Comparison of ENCODE assay signal across 26 mouse cellular contexts in genomic region chr1:137053134-137053533, GRCm38 (mm10).
"Had no signal": no experiment of that assay in that cellular context is flagged by ENCODE, and none has a peak within 500 bp of the region (broad histone marks: within the 10 kb centered on the region; RNA-seq: fewer than 3 reads in every experiment).

No protein-coding gene starts in this region.

- H3K27ac ChIP-seq: forebrain, embryonic 15.5 days; heart, adult 2 months; heart, embryonic 10.5 days; hindbrain, embryonic 10.5 days; hindbrain, embryonic 12.5 days; hindbrain, embryonic 14.5 days; kidney, embryonic 15.5 days; kidney, postnatal 0 days; layer of hippocampus, adult 2 months; left cerebral cortex, adult 2 months; limb, embryonic 10.5 days; limb, embryonic 12.5 days; liver, embryonic 12.5 days had no signal

- ATAC-seq: forebrain, embryonic 15.5 days; forebrain, postnatal 0 days; hindbrain, embryonic 16.5 days; inflammation-experienced regulatory T-cells, adult 6 months; liver, embryonic 12.5 days had no signal

- H3K36me3 ChIP-seq: forebrain, embryonic 15.5 days; heart, embryonic 10.5 days; heart, embryonic 12.5 days; hindbrain, embryonic 10.5 days; hindbrain, embryonic 12.5 days; kidney, embryonic 15.5 days; limb, embryonic 10.5 days; limb, embryonic 12.5 days; liver, embryonic 12.5 days had no signal

- H3K4me2 ChIP-seq: forebrain, embryonic 15.5 days; heart, embryonic 12.5 days; hindbrain, embryonic 12.5 days; hindbrain, embryonic 14.5 days; kidney, embryonic 15.5 days; limb, embryonic 12.5 days; liver, embryonic 12.5 days had no signal

- H3K27me3 ChIP-seq: forebrain, embryonic 15.5 days; heart, embryonic 12.5 days; hindbrain, embryonic 12.5 days; kidney, embryonic 15.5 days; limb, embryonic 12.5 days; liver, embryonic 12.5 days had no signal

- DNase-seq: forebrain, postnatal 0 days; gastrocnemius, postnatal 10 days; gastrocnemius, postnatal 25 days; heart, adult 2 months; heart, postnatal 10 days; heart, postnatal 4 days; kidney, adult 11 months; kidney, adult 2 months; kidney, adult 9 months; kidney, postnatal 14 days; liver had no signal

- H3K4me1 ChIP-seq: forebrain, embryonic 15.5 days; heart, embryonic 10.5 days; heart, embryonic 12.5 days; hindbrain, embryonic 10.5 days; hindbrain, embryonic 12.5 days; kidney, embryonic 15.5 days; limb, embryonic 10.5 days; limb, embryonic 12.5 days; liver, embryonic 12.5 days had no signal

- H3K4me3 ChIP-seq: forebrain, embryonic 15.5 days; heart, adult 2 months; heart, embryonic 10.5 days; heart, embryonic 12.5 days; hindbrain, embryonic 10.5 days; hindbrain, embryonic 12.5 days; kidney, embryonic 15.5 days; layer of hippocampus, adult 2 months; left cerebral cortex, adult 2 months; limb, embryonic 10.5 days; limb, embryonic 12.5 days; liver, embryonic 12.5 days had no signal

- H3K9me3 ChIP-seq: forebrain, embryonic 15.5 days; heart, embryonic 10.5 days; heart, embryonic 12.5 days; hindbrain, embryonic 12.5 days; kidney, embryonic 15.5 days; limb, embryonic 10.5 days; limb, embryonic 12.5 days; liver, embryonic 12.5 days had no signal

- H3K9ac ChIP-seq: forebrain, embryonic 15.5 days; forebrain, postnatal 0 days; heart, embryonic 12.5 days; hindbrain, embryonic 12.5 days; hindbrain, embryonic 14.5 days; kidney, embryonic 15.5 days; limb, embryonic 12.5 days; liver, embryonic 12.5 days had no signal
